Mouse (Mus musculus): Measurements from ENCODE around the gene Gbp8. TPM values are rescaled to one million over a fixed set of nuclear protein-coding genes. Genes with fewer than 3 reads are reported as not detected.
A peak's percentile ranks its signal among the peaks of the same experiment; 100 is the strongest.
"Not testable (repeated sequence)": the region's sequence is repeated elsewhere in the genome, so short reads cannot be mapped to it uniquely, and the experiment has no call there.

Gbp8 gene
- polyA plus RNA-seq, 1 experiment, result 0.46 TPM

- not testable (repeated sequence) for H3K27me3 ChIP-seq (ENCODE audit: control insufficient read depth, insufficient read depth, insufficient read length); H3K4me3 ChIP-seq; H3K79me2 ChIP-seq (ENCODE audit: control insufficient read depth, insufficient read depth); H3ac ChIP-seq (ENCODE audit: control insufficient read depth, insufficient read length); H3K36me3 ChIP-seq (ENCODE audit: control insufficient read depth, insufficient read depth); H3K4me2 ChIP-seq (ENCODE audit: low read depth)
These were observed 910 bp upstream of the Gbp8 start for GRCm38 (mm10) chr5:105140089-105140810.

- no peak overlapping the region for H3K4me3 ChIP-seq
- no peak overlapping the region for H3ac ChIP-seq (ENCODE audit: control insufficient read depth, insufficient read length)
- no peak overlapping the region for H3K4me2 ChIP-seq (ENCODE audit: low read depth)
- H3K27me3 ChIP-seq (ENCODE audit: control insufficient read depth, insufficient read depth, insufficient read length), result no peaks in the 10 kb centered on the region
- no peaks in the 10 kb centered on the region for H3K36me3 ChIP-seq (ENCODE audit: control insufficient read depth, insufficient read depth)
- H3K79me2 ChIP-seq (ENCODE audit: control insufficient read depth, insufficient read depth), result no peaks in the 10 kb centered on the region
- TF ChIP-seq MYOD1 (IDR thresholded peaks at IDR 0.05; ENCODE audit: control insufficient read depth in 1 of 3, insufficient read length in 2 of 3, low read depth in 2 of 3), result no peak
- no peak for TF ChIP-seq SRF (IDR thresholded peaks at IDR 0.05; ENCODE audit: control insufficient read depth, insufficient read length, low read depth)
- no peak for TF ChIP-seq MAX (IDR thresholded peaks at IDR 0.05; ENCODE audit: low read depth)
- TF ChIP-seq POLR2AphosphoS2 (IDR thresholded peaks at IDR 0.05; ENCODE audit: insufficient read length, low read depth), result no peak
- no peak for TF ChIP-seq E2F4 (IDR thresholded peaks at IDR 0.05; ENCODE audit: insufficient read depth)
- no peak for TF ChIP-seq USF1 (IDR thresholded peaks at IDR 0.05; ENCODE audit: low read depth)
- no peak for TF ChIP-seq POLR2A (IDR thresholded peaks at IDR 0.05; ENCODE audit: insufficient read length, low read depth)
- TF ChIP-seq MYOG (IDR thresholded peaks at IDR 0.05; ENCODE audit: control insufficient read depth in 1 of 3, insufficient read depth in 1 of 3, insufficient read length in 2 of 3, low read depth in 2 of 3), result no peak
- TF ChIP-seq CEBPB (IDR thresholded peaks at IDR 0.05; ENCODE audit: insufficient read depth, poor library complexity, severe bottlenecking), result no peak
- TF ChIP-seq TCF3 (IDR thresholded peaks at IDR 0.05; ENCODE audit: insufficient read length, low read depth), result no peak
- no peak for TF ChIP-seq TCF12 (IDR thresholded peaks at IDR 0.05; ENCODE audit: insufficient read depth, poor library complexity, severe bottlenecking)
- TF ChIP-seq REST (IDR thresholded peaks at IDR 0.05; ENCODE audit: insufficient read depth, insufficient read length), result no peak
These were observed 434 bp downstream of the Gbp8 start for GRCm38 (mm10) chr5:105138906-105139305.

GRCm38 (mm10) chr5:105136706-105137304 lies 2.5 kb downstream of the Gbp8 start:
- H3K4me2 ChIP-seq (ENCODE audit: low read depth), result peak overlapping the region; percentile 21
- not testable (repeated sequence) for H3K4me3 ChIP-seq; H3K79me2 ChIP-seq (ENCODE audit: control insufficient read depth, insufficient read depth); H3K27me3 ChIP-seq (ENCODE audit: control insufficient read depth, insufficient read depth, insufficient read length); H3ac ChIP-seq (ENCODE audit: control insufficient read depth, insufficient read length); H3K36me3 ChIP-seq (ENCODE audit: control insufficient read depth, insufficient read depth)
- TF ChIP-seq TCF12 (IDR thresholded peaks at IDR 0.05; ENCODE audit: insufficient read depth, poor library complexity, severe bottlenecking), result peak; percentile 33
- TF ChIP-seq MYOG (IDR thresholded peaks at IDR 0.05; ENCODE audit: control insufficient read depth in 1 of 3, insufficient read depth in 1 of 3, insufficient read length in 2 of 3, low read depth in 2 of 3), result peak in 1 of 3 experiments; percentile 42

- H3K27me3 ChIP-seq (ENCODE audit: control insufficient read depth, insufficient read depth, insufficient read length); H3K36me3 ChIP-seq (ENCODE audit: control insufficient read depth, insufficient read depth); H3K4me3 ChIP-seq; H3K79me2 ChIP-seq (ENCODE audit: control insufficient read depth, insufficient read depth); H3K4me2 ChIP-seq (ENCODE audit: low read depth); H3ac ChIP-seq (ENCODE audit: control insufficient read depth, insufficient read length): not testable (repeated sequence)
These were observed 17.6 kb downstream of the Gbp8 start for GRCm38 (mm10) chr5:105121731-105122130.

DNA sequence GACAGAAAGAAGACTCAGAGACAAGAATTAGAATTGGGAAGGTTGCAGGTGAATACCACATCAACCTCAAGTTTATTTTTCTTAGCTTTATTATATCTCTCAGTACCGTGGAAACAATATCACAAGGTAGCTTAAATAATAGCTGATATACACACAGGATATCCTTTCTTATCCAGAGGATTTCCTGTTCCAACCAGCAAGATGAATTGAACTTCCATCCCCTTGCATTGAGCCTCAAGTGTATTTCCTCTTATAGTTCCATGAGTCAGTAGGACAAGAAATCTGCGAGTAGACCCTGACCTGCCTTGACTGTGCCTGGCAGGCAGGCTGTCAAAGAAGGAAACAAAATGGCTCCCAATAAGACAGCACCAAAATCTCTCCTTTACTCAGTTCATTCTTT lies 23.6 kb downstream of the Gbp8 start:
- H3K4me2 ChIP-seq (ENCODE audit: low read depth), result no peak overlapping the region
- no peaks in the 10 kb centered on the region for H3K79me2 ChIP-seq (ENCODE audit: control insufficient read depth, insufficient read depth)
- no peaks in the 10 kb centered on the region for H3K36me3 ChIP-seq (ENCODE audit: control insufficient read depth, insufficient read depth)
- TF ChIP-seq E2F4 (IDR thresholded peaks at IDR 0.05; ENCODE audit: insufficient read depth), result no peak
- TF ChIP-seq CEBPB (IDR thresholded peaks at IDR 0.05; ENCODE audit: insufficient read depth, poor library complexity, severe bottlenecking), result no peak
- TF ChIP-seq REST (IDR thresholded peaks at IDR 0.05; ENCODE audit: insufficient read depth, insufficient read length), result no peak
- TF ChIP-seq SRF (IDR thresholded peaks at IDR 0.05; ENCODE audit: control insufficient read depth, insufficient read length, low read depth), result no peak
- TF ChIP-seq USF1 (IDR thresholded peaks at IDR 0.05; ENCODE audit: low read depth), result no peak
- no peak for TF ChIP-seq MYOD1 (IDR thresholded peaks at IDR 0.05; ENCODE audit: control insufficient read depth in 1 of 3, insufficient read length in 2 of 3, low read depth in 2 of 3)
- TF ChIP-seq MAX (IDR thresholded peaks at IDR 0.05; ENCODE audit: low read depth), result no peak
- TF ChIP-seq TCF12 (IDR thresholded peaks at IDR 0.05; ENCODE audit: insufficient read depth, poor library complexity, severe bottlenecking), result no peak
- no peak for TF ChIP-seq POLR2A (IDR thresholded peaks at IDR 0.05; ENCODE audit: insufficient read length, low read depth)
- TF ChIP-seq TCF3 (IDR thresholded peaks at IDR 0.05; ENCODE audit: insufficient read length, low read depth), result no peak
- TF ChIP-seq POLR2AphosphoS2 (IDR thresholded peaks at IDR 0.05; ENCODE audit: insufficient read length, low read depth), result no peak
- no peak for TF ChIP-seq MYOG (IDR thresholded peaks at IDR 0.05; ENCODE audit: control insufficient read depth in 1 of 3, insufficient read depth in 1 of 3, insufficient read length in 2 of 3, low read depth in 2 of 3)
- H3ac ChIP-seq (ENCODE audit: control insufficient read depth, insufficient read length), result no peak overlapping the region
- no peaks in the 10 kb centered on the region for H3K27me3 ChIP-seq (ENCODE audit: control insufficient read depth, insufficient read depth, insufficient read length)
- no peak overlapping the region for H3K4me3 ChIP-seq

Data from myocyte (in vitro differentiated cells).